Mouse (Mus musculus): ENCODE results near the gene 1700011M02Rik. TPM values are rescaled to one million over a fixed set of nuclear protein-coding genes. Genes with fewer than 3 reads are reported as not detected.
"Not testable (repeated sequence)": the region's sequence is repeated elsewhere in the genome, so short reads cannot be mapped to it uniquely, and the experiment has no call there.

Gene 1700011M02Rik
- total RNA-seq (2015; ENCODE audit: low replicate concordance) (not detected in 2 replicates), total RNA-seq (2017; ENCODE audit: low replicate concordance) (not detected in 2 replicates)

- not testable (repeated sequence) for ATAC-seq (replicated peaks; ENCODE audit: low FRiP score, poor library complexity, severe bottlenecking)
These were observed at the start of gene 1700011M02Rik, which contains the start of gene Dmrtc1a for GRCm38 (mm10) chrX:102908587-102908986. TSS of gene 1700011M02Rik (plus strand) at chrX:102908905. TSS of gene Dmrtc1a (minus strand) at chrX:102908687.

DNA sequence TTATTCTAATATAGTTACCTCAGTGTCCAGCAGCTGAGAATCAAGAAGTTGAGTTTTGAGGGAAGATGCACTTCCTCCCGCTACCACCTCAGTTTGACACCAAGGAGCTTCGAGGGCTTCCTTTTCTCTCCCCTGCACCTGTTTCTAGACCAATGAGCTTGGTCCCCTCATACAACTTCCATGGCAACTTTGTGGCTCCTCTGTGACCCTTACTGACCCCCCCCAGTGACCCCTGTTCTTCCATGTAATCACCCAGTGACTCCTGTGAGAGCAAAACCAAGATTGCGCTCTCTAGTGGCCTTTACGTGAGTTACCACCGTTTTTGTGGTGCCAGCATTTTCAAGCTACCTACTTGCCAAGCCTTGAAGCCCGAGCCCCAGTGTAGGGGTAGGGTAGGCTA lies 40.8 kb upstream of the 1700011M02Rik start, which contains the start of gene 1700031F05Rik:
1700031F05Rik (minus strand) TSS at position 101 of the 400 bp plus-strand sequence.
- no peak for ATAC-seq (replicated peaks; ENCODE audit: low FRiP score, poor library complexity, severe bottlenecking)

DNA sequence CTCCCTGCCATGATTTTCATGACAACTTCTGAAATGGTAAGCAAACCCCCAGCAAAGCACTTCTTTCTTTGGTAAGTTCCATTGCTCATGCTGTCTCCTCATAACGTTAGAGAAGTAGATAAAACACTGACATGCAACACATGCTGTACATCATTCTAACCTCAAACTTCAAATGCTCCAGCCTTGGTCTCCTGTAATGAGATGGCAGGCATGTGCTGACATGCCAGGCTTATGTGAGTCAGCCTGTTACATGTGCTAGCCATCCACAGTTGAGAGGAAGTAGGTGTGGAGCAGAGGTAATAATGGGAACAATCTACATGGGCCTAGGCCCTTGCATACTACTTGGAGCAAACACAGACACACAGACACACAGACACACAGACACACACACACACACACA lies 6.1 kb downstream of the 1700011M02Rik start:
- ATAC-seq (replicated peaks; ENCODE audit: low FRiP score, poor library complexity, severe bottlenecking), result not testable (repeated sequence)

DNA sequence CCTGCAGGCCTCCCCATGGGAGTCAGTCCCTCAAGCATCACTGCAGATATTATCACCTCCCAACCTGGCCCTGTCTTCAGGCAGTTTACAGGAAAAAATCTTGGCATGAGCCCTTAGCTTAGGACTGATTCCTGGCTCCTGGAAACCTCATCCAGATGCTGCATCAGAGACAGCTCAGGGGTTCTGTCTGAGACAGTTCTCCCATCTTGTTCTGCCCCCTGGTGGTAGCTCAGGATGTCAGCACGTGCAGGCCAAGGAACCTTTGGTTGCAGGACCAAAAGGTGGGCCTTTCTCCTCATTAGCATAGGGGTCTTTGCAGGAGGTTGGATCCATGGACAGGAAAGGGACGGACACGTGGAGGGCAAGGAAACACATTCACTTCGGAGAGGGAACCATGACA lies 18.0 kb downstream of the 1700011M02Rik start:
- not testable (repeated sequence) for ATAC-seq (replicated peaks; ENCODE audit: low FRiP score, poor library complexity, severe bottlenecking)

DNA sequence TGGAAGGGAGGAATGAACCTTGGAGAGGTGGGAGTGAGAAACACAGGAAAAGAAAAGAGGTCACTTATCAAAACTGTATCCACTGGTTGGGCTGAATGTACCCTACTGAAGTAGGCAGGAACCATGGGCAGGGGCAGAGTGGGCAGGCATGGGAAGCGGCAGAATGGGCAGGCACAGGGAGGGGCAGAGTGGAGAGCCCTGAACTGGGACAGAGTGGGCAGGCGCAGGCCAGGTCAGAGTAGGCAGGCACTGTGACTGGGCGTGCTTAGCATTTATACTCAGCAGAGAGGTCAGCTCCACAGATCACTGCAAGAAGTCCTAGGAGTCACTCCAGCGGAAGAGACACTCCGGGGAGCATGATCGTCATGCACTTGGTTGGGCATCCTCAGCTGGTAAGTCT lies 19.4 kb downstream of the 1700011M02Rik start, which contains the start of gene 1700018G05Rik:
1700018G05Rik (plus strand) TSS at position 301 of the 400 bp plus-strand sequence.
- ATAC-seq (replicated peaks; ENCODE audit: low FRiP score, poor library complexity, severe bottlenecking), result not testable (repeated sequence)

GRCm38 (mm10) chrX:102932992-102933570 lies 24.4 kb downstream of the 1700011M02Rik start:
- ATAC-seq (replicated peaks; ENCODE audit: low FRiP score, poor library complexity, severe bottlenecking), result no peak

DNA sequence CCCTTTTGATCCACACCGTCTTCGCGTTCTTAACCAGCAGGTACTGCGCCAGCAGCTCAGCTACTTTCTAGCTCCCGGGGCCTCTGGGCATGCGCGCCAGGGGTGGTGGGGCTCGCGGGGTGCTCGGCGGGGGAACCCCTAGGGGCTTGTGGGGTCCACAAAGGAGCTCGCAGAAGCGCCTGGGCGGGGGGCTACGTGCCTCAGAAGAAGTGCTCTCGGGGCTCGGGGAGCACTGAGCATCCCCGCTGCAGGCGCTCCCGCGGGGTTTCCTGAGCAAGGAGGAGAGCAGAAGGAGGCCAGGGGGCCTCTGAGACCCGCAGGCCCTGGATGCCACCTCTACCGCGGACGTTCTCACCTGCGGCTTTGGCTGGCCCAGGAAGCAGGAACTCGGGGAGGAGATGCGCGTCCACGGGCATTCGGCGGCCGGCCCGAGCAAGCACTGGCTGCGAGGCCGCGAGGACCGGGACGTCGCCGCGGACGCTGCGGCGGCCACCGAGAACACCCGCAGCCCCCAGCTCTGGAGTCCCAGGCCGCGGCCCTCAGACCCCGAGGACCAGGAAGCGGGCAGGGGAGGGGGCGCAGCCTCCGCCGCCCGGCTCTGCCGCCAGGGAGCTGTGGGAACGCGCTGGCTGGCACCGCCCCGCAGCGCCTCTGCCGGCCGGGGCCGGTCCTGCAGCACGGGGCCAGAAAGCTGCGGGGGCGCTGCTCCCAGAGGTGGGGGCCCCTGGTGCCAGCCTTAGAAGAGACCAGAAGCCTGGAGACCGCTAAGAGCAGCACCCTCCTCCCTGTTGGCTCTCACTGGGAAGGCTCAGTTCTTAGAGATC lies 25.1 kb downstream of the 1700011M02Rik start:
- ATAC-seq (replicated peaks; ENCODE audit: low FRiP score, poor library complexity, severe bottlenecking), result no peak

DNA sequence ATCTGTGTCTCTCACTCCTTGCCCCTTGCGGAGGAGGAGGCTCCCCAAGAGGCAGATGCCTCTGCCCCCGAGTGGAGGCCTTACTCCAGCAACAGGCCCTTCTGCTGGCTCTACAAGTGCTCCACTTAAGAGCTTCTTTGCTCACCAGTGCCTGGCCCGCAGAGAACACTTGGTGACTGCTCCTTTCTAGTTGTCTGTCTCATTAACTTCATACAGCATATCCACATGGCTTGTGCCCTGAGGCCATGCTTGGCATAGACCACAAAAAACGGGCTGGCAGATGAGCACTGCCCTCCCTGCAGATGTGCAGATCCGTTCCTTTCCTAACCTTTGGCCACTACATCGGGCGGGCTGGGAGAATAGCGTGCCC lies 25.7 kb downstream of the 1700011M02Rik start:
- no peak for ATAC-seq (replicated peaks; ENCODE audit: low FRiP score, poor library complexity, severe bottlenecking)

DNA sequence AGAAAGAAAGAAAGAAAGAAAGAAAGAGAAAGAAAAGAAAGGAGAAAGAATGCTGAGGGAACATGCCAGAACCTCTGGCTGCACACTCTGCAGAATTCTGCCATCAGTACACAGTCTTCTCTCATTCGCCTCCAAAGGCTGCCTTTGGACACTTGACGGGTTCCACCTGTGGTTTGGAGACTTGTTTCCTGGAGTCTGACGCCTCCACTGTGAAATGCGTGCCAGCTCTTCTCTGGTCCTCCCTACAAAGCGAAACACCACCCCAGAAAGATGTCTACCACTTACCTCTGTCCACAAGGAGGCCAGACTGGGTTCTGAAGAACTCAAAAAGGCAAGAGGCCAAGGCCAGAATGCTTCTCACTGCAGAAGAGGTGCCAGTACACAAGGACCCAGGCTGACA lies 28.0 kb downstream of the 1700011M02Rik start:
- no peak for ATAC-seq (replicated peaks; ENCODE audit: low FRiP score, poor library complexity, severe bottlenecking)

DNA sequence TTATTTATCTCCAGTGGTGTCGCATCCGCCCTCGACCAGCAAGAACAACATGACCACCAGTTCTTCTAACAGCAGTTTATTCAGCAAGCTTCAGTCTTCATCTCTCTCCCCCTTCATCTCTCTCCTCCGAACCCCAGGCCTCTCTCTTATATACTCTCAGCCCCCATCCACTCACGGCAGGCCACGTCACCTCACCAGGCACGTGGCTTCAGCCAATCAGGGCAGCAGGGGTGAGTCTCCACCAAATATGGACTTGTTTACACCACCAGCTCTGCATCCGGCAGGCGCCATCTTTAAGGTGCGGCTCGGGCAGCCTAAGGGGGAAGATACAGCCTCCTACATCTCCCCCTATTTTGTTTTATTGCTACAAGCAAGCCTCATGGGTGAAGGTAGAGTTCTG lies 41.4 kb downstream of the 1700011M02Rik start:
- ATAC-seq (replicated peaks; ENCODE audit: low FRiP score, poor library complexity, severe bottlenecking), result not testable (repeated sequence)

GRCm38 (mm10) chrX:102958917-102959316 lies 50.2 kb downstream of the 1700011M02Rik start:
- no peak for ATAC-seq (replicated peaks; ENCODE audit: low FRiP score, poor library complexity, severe bottlenecking)

Other genes starting within 250 kb of the 1700011M02Rik start
- not detected in 2 replicates for gene Gm3880, start 221.9 kb upstream of the 1700011M02Rik start, total RNA-seq (2015; ENCODE audit: low replicate concordance)
- gene Gm3880, start 221.9 kb upstream of the 1700011M02Rik start, total RNA-seq (2017; ENCODE audit: low replicate concordance), result not detected in 2 replicates
- gene Gm9112, start 201.3 kb upstream of the 1700011M02Rik start, total RNA-seq (2015; ENCODE audit: low replicate concordance), result not detected in 2 replicates
- gene Gm9112, start 201.3 kb upstream of the 1700011M02Rik start, total RNA-seq (2017; ENCODE audit: low replicate concordance), result not detected in 2 replicates
- gene Dmrtc1b, start 201.0 kb upstream of the 1700011M02Rik start, total RNA-seq (2015; ENCODE audit: low replicate concordance), result not detected in 2 replicates
- gene Dmrtc1b, start 201.0 kb upstream of the 1700011M02Rik start, total RNA-seq (2017; ENCODE audit: low replicate concordance), result not detected in 2 replicates
- gene Dmrtc1c1, start 105.9 kb upstream of the 1700011M02Rik start, total RNA-seq (2015; ENCODE audit: low replicate concordance), result not detected in 2 replicates
- not detected in 2 replicates for gene Dmrtc1c1, start 105.9 kb upstream of the 1700011M02Rik start, total RNA-seq (2017; ENCODE audit: low replicate concordance)
- gene Dmrtc1c2, start 54.3 kb upstream of the 1700011M02Rik start, total RNA-seq (2015; ENCODE audit: low replicate concordance), result not detected in 2 replicates
- not detected in 2 replicates for gene Dmrtc1c2, start 54.3 kb upstream of the 1700011M02Rik start, total RNA-seq (2017; ENCODE audit: low replicate concordance)
- gene 1700031F05Rik, start 40.9 kb upstream of the 1700011M02Rik start, total RNA-seq (2015; ENCODE audit: low replicate concordance), result not detected in 2 replicates
- gene 1700031F05Rik, start 40.9 kb upstream of the 1700011M02Rik start, total RNA-seq (2017; ENCODE audit: low replicate concordance), result not detected in 2 replicates
- not detected in 2 replicates for gene Dmrtc1a, start 218 bp upstream of the 1700011M02Rik start, total RNA-seq (2015; ENCODE audit: low replicate concordance)
- not detected in 2 replicates for gene Dmrtc1a, start 218 bp upstream of the 1700011M02Rik start, total RNA-seq (2017; ENCODE audit: low replicate concordance)
- not detected in 2 replicates for gene 1700018G05Rik, start 19.5 kb downstream of the 1700011M02Rik start, total RNA-seq (2015; ENCODE audit: low replicate concordance)
- gene 1700018G05Rik, start 19.5 kb downstream of the 1700011M02Rik start, total RNA-seq (2017; ENCODE audit: low replicate concordance), result not detected in 2 replicates